Mouse (Mus musculus): ENCODE results near the gene C530008M17Rik. TPM values are rescaled to one million over a fixed set of nuclear protein-coding genes. Genes with fewer than 3 reads are reported as not detected.

Gene C530008M17Rik
- total and polyA plus RNA-seq, 3 experiments: 0.04 to 0.44 TPM; not detected in 1

- Histone ChIP-seq H3K4me1 (ENCODE audit: control insufficient read depth in 1 of 2, insufficient read depth in 2 of 2) (no peaks in the 10 kb centered on the region), H3K27me3 (replicated peaks) (no peaks in the 10 kb centered on the region), H3K9me3 (replicated peaks; ENCODE audit: low read length) (no peaks in the 10 kb centered on the region), H3K9ac (ENCODE audit: insufficient read depth, low read depth) (no peak overlapping the region), H3K4me3 (replicated peaks in 1 of 3; ENCODE audit: low read depth in 2 of 3, low read length in 2 of 3, poor library complexity in 1 of 3) (no peak overlapping the region), H3K4me2 (ENCODE audit: insufficient read depth, low read depth, poor library complexity, severe bottlenecking) (no peak overlapping the region), H3K36me3 (replicated peaks in 1 of 2; ENCODE audit: control insufficient read depth in 1 of 2, insufficient read depth in 1 of 2, low read length in 1 of 2) (peaks cover 65 to 87% of the 10 kb centered on the region in 2 experiments), H3K79me2 (replicated peaks; ENCODE audit: control insufficient read depth, extremely low read depth, insufficient read depth, poor library complexity, severe bottlenecking) (no peaks in the 10 kb centered on the region), H3K27ac (ENCODE audit: insufficient read depth, low read depth) (no peak overlapping the region)
- in situ Hi-C loops (cut with MboI; ENCODE audit: low pct_ligation_motif_present, low pct_unique_long_range_greater_than_20kb, low sequenced_read_pairs) (no loop called here), dilution Hi-C loops (cut with MboI; ENCODE audit: extremely low pct_ligation_motif_present, extremely low pct_unique_long_range_greater_than_20kb, low sequenced_read_pairs) (no loop called here)
- DNase-seq (ENCODE audit: extremely low read depth): no peak
- TF ChIP-seq KAT2A (IDR thresholded peaks at IDR 0.05; ENCODE audit: insufficient replicate concordance, low read length): no peak
- TF ChIP-seq BHLHE40 (IDR thresholded peaks at IDR 0.05; ENCODE audit: low read depth, low read length): no peak
- TF ChIP-seq ELF1 (IDR thresholded peaks at IDR 0.05; ENCODE audit: low read depth, low read length): no peak
- TF ChIP-seq IRF4 (IDR thresholded peaks at IDR 0.05; ENCODE audit: low read depth, low read length): no peak
- no peak for TF ChIP-seq MYC (IDR thresholded peaks at IDR 0.05; ENCODE audit: low read depth, low read length)
These were observed 43.3 kb upstream of the C530008M17Rik start for GRCm38 (mm10) chr5:76612867-76613499.

GRCm38 (mm10) chr5:76615276-76615675, 41.0 kb upstream of the C530008M17Rik start:
- H3K4me1 ChIP-seq (ENCODE audit: control insufficient read depth in 1 of 2, insufficient read depth in 2 of 2): no peaks in the 10 kb centered on the region
- TF ChIP-seq BHLHE40 (IDR thresholded peaks at IDR 0.05; ENCODE audit: low read depth, low read length) (no peak), JUN (IDR thresholded peaks at IDR 0.05; ENCODE audit: insufficient read depth, low read depth, low read length) (no peak), E2F4 (IDR thresholded peaks at IDR 0.05; ENCODE audit: insufficient replicate concordance, low read depth, low read length) (no peak), SMC3 (IDR thresholded peaks at IDR 0.05; ENCODE audit: low read depth, low read length) (no peak), ETS1 (conservative IDR thresholded peaks at IDR 0.05; ENCODE audit: low read depth, low read length) (no peak), POLR2AphosphoS2 (IDR thresholded peaks at IDR 0.05; ENCODE audit: low read depth, low read length) (no peak), UBTF (IDR thresholded peaks at IDR 0.05; ENCODE audit: low read depth, low read length) (no peak), MXI1 (IDR thresholded peaks at IDR 0.05; ENCODE audit: low read depth, low read length) (no peak)
- no peak overlapping the region for H3K4me2 ChIP-seq (ENCODE audit: insufficient read depth, low read depth, poor library complexity, severe bottlenecking)
- H3K4me3 ChIP-seq (replicated peaks in 1 of 3; ENCODE audit: low read depth in 2 of 3, low read length in 2 of 3, poor library complexity in 1 of 3): no peak overlapping the region
- no peak overlapping the region for H3K27ac ChIP-seq (ENCODE audit: insufficient read depth, low read depth)
- peaks cover 66 to 88% of the 10 kb centered on the region in 2 experiments for H3K36me3 ChIP-seq (replicated peaks in 1 of 2; ENCODE audit: control insufficient read depth in 1 of 2, insufficient read depth in 1 of 2, low read length in 1 of 2)
- no peak for DNase-seq (ENCODE audit: extremely low read depth)
- in situ Hi-C loops (cut with MboI; ENCODE audit: low pct_ligation_motif_present, low pct_unique_long_range_greater_than_20kb, low sequenced_read_pairs): no loop called here
- no peak overlapping the region for H3K9ac ChIP-seq (ENCODE audit: insufficient read depth, low read depth)
- dilution Hi-C loops (cut with MboI; ENCODE audit: extremely low pct_ligation_motif_present, extremely low pct_unique_long_range_greater_than_20kb, low sequenced_read_pairs): no loop called here
- H3K27me3 ChIP-seq (replicated peaks): no peaks in the 10 kb centered on the region
- no peaks in the 10 kb centered on the region for H3K79me2 ChIP-seq (replicated peaks; ENCODE audit: control insufficient read depth, extremely low read depth, insufficient read depth, poor library complexity, severe bottlenecking)
- H3K9me3 ChIP-seq (replicated peaks; ENCODE audit: low read length): no peaks in the 10 kb centered on the region

Measured in CH12.LX (cell line).